Mouse (Mus musculus) liver, adult 2 months (tissue): ENCODE data around the gene Gtse1.

ENCODE experiments used
- CTCF ChIP-seq: fragments of 200-500 bp; IDR thresholded peaks from 2 replicates; pipeline ENCODE4 v1.5.1; 2011; ENCODE audit warnings: low read depth, low read length, control low read depth
- POLR2A ChIP-seq: fragments of 200-500 bp; IDR thresholded peaks from 2 replicates; pipeline ENCODE4 v1.6.1; 2011; ENCODE audit warnings: low read length, control low read depth; ENCODE audit not compliant: insufficient read depth; ENCODE audit errors: extremely low read depth

DNA sequence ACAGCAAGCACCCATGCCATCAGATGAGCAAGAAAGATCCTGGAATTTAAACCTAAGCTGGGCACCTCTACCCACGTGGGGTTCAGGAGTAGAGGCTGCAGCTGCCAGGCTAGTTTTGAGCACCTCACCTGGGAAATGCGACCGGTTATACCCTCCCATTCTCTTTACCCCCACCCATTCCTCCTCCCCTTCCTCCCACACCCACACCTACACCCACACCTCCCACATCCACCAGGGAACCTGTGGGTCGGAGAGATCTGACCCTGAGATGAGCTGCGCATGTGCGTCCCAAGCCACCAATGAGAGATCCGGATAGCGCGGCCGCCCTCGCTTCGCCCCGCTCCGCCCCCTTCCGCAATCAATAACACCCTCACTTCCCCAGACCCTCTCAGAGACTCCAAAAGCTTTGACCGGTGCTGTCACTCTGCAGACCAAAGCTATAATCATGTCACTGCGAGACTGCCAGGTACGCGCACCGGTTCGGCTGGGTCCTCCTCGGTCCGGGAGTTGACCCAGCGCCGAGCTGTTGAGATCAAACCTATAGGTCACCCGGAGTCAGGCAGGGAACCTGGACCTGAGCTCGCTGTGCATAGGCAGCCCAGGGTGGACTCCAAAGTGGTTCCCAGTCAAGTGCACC lies 27.5 kb upstream of the Gtse1 start, which contains the start of gene Ttc38:
- no peak for TF ChIP-seq CTCF
- peak; percentile 68; the same call in 1 of the 2 replicates for TF ChIP-seq POLR2A
